Mouse (Mus musculus) cerebellum, postnatal 36 days (tissue): ENCODE measurements around the gene Plxdc2.

ENCODE experiments used
- DNase-seq, 2 experiments: peaks; one replicate each; pipeline ENCODE4 v3.0.0; 2021 to 2022; ENCODE audit warnings: mixed read lengths in 2 of 2

The Plxdc2 gene

DNA sequence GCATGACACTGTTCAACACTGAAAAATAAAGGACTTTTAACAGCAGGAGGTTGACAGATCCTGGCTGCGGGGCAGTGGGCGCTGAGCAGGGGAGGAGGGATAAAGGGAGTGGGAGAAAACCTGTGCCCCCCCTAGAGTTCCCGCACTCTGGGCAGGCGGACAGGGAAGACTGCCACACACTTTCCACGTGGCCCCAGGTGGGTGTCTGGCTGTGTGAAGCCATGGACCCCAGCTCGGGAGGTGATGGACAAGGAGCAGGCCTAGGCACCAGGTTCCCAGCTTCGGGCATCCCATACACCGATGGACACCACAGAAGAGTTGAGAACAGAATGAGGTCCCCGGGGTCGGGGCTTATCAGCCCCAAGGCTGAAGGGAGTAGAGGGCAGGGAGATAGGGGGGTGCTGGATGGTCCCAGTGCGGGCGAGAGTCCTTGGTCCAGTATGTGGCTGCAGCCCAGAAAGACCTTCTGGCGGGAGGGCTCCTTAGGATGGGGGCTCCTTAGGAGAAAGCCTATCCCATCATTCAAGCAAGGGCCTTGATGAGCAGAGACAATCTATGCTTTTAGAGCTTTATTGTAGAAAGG is 215.2 kb downstream of the Plxdc2 start:
- no peak for DNase-seq

- no peak for DNase-seq
Measured at GRCm38 (mm10) chr2:16576566-16576965, 220.5 kb downstream of the Plxdc2 start.

- DNase-seq: no peak
Measured at GRCm38 (mm10) chr2:16578153-16578552, 222.0 kb downstream of the Plxdc2 start.

DNA sequence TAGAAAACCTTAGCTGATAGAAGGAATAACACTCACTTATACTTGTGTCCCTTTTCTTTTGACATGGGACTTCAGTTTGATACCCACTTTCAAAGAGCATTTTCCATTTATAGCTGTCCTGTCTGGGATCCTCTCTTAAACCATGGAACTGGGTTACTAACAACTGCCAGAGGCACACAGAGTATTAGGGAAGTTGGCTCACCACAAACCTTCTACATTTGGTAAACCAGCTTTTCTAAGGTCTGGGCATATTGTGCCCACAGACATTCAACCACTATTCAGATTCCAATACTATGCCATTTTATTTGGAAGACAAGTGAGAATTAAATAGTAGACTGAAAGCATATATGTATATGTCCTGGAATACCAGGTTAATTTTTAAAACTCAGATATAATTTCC is 232.4 kb downstream of the Plxdc2 start:
- DNase-seq: no peak

- no peak for DNase-seq
Measured at GRCm38 (mm10) chr2:16595451-16595850, 239.3 kb downstream of the Plxdc2 start.

- no peak for DNase-seq
Measured at GRCm38 (mm10) chr2:16598231-16598630, 242.1 kb downstream of the Plxdc2 start.

GRCm38 (mm10) chr2:16604291-16604690 is 248.2 kb downstream of the Plxdc2 start:
- DNase-seq: no peak

GRCm38 (mm10) chr2:16607792-16608586 is 251.9 kb downstream of the Plxdc2 start:
- DNase-seq: no peak

DNA sequence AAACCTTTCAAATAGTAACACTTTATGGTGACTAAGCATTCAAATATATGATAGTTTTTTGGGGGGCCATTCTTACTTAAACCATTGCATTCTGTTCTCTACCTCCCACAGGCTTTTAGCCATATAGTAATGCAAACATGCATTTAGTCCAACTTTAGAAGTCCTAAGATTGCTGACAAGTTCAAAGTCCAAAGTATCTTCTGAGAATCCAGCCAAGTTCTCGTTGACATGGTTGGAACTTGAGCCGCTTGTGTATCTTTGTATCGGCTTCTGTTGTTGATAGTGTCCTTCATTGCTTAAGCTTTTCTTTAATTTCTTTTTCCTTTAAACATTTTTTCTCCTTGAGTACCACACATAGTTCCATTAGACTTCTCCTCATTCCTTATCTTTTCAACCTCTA is 286.0 kb downstream of the Plxdc2 start:
- DNase-seq: no peak

- no peak for DNase-seq
Measured at GRCm38 (mm10) chr2:16651713-16652112, 295.6 kb downstream of the Plxdc2 start.

GRCm38 (mm10) chr2:16664516-16664915 is 308.4 kb downstream of the Plxdc2 start:
- no peak for DNase-seq

GRCm38 (mm10) chr2:16668391-16668790 is 312.3 kb downstream of the Plxdc2 start:
- peak in 1 of 2 experiments; percentile 15 for DNase-seq

GRCm38 (mm10) chr2:16682905-16683304 is 326.8 kb downstream of the Plxdc2 start:
- no peak for DNase-seq

GRCm38 (mm10) chr2:16683739-16684138 is 327.6 kb downstream of the Plxdc2 start:
- DNase-seq: no peak

GRCm38 (mm10) chr2:16684529-16684928 is 328.4 kb downstream of the Plxdc2 start:
- DNase-seq: no peak

DNA sequence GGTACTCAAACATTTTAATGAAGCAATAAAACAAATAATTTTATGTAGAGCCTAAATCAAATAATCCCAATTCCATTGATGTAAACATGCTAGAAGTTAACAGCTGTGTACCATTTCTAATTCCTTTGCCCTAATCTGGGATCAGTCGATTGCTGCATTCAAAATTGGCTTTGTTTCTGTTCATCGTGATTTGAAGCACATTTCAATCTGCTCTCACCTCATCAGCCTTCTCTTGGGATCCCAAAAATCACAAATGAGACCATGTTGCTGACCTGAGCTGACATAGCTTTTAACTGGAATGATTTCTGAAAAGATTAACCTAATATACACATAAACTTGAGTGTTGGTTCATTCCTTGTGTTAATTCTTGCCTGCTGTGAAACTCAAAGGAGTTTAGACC is 340.3 kb downstream of the Plxdc2 start:
- DNase-seq: no peak

GRCm38 (mm10) chr2:16697181-16697580 is 341.1 kb downstream of the Plxdc2 start:
- DNase-seq: no peak

GRCm38 (mm10) chr2:16706227-16706626 is 350.1 kb downstream of the Plxdc2 start:
- DNase-seq: no peak

GRCm38 (mm10) chr2:16709885-16710284 is 353.8 kb downstream of the Plxdc2 start:
- no peak for DNase-seq

- no peak for DNase-seq
Measured at GRCm38 (mm10) chr2:16731033-16731432, 374.9 kb downstream of the Plxdc2 start.

DNA sequence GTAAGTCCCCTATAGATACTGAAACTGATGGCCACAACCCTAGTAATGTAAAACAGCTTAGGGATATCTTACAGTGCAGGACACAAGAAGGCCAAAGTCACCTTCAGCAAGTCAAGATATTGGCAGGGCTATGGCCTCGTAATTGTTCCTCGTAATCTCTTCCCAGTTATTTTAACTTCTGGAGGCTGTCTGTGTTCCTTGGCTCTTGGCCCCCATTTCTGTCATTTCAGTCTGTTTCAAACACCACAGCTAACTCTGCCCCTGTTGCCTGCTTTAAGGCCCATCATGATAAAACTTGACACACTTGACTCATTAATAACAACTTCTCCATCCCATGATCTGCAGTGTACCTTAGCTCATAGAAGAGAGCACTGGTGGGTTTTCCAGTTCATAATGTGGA is 378.3 kb downstream of the Plxdc2 start:
- DNase-seq: no peak

- DNase-seq: no peak
Measured at GRCm38 (mm10) chr2:16738241-16738640, 382.1 kb downstream of the Plxdc2 start.

DNA sequence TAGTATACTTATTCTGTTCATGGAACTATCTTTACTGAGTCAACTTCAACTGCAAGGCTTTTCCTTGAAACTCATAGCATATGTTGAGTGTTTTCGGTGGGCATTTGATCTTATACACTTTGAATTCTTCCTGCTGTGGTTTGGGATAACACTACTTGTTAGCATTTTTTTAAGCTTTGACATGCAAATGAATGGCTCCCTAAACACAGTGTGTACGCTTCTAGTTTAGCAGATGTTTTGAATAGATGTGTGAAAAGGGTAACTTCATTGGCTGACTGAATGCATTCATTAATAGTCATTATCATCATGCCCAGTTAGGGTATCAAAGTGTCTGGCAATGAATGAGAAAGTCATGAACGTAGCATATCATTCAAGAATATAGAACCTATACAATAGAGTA is 385.7 kb downstream of the Plxdc2 start:
- no peak for DNase-seq

DNA sequence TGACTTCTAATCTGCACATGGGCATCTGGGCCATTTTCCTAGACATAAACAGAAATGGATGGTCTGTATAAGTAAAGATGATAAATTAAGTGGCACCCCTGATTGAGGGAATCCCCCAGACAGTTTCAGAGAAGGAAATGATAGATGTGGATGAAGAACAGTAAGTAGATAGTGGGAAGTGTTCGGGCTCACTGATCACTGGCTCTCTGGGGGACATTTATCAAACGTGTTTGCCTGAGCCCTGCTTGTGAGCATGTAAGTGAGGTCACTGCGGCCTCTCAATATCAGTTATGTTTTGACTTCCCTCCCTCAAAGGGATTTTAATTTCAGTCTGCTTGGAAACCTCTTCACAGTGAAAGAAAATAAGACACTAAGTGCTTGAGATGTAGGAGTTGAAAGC is 387.5 kb downstream of the Plxdc2 start:
- DNase-seq: no peak
